Mouse (Mus musculus) brain, embryonic 14.5 days (tissue): ENCODE results near the gene Stard5.

ENCODE experiments used
- CTCF ChIP-seq: fragments of 200-500 bp; IDR thresholded peaks from 2 replicates; pipeline ENCODE4 v1.5.1; 2012; ENCODE audit warnings: inconsistent platforms, mild to moderate bottlenecking, moderate library complexity, borderline replicate concordance; ENCODE audit not compliant: insufficient read depth, insufficient read length; ENCODE audit errors: extremely low read depth
- POLR2A ChIP-seq: fragments of 200-500 bp; IDR thresholded peaks from 2 replicates; pipeline ENCODE4 v1.6.1; 2012; ENCODE audit warnings: mild to moderate bottlenecking, inconsistent platforms, borderline replicate concordance; ENCODE audit not compliant: poor library complexity, insufficient read depth, insufficient read length, severe bottlenecking; ENCODE audit errors: extremely low read depth

GRCm38 (mm10) chr7:83639084-83639483 is 7.3 kb downstream of the Stard5 start:
- no peak for TF ChIP-seq POLR2A
- no peak for TF ChIP-seq CTCF
